Mouse (Mus musculus) kidney, adult 9 months (tissue): ENCODE measurements around the gene Hip1.

ENCODE experiments used
- DNase-seq: peaks from one replicate; pipeline ENCODE4 v3.0.0; 2022

Gene Hip1

DNA sequence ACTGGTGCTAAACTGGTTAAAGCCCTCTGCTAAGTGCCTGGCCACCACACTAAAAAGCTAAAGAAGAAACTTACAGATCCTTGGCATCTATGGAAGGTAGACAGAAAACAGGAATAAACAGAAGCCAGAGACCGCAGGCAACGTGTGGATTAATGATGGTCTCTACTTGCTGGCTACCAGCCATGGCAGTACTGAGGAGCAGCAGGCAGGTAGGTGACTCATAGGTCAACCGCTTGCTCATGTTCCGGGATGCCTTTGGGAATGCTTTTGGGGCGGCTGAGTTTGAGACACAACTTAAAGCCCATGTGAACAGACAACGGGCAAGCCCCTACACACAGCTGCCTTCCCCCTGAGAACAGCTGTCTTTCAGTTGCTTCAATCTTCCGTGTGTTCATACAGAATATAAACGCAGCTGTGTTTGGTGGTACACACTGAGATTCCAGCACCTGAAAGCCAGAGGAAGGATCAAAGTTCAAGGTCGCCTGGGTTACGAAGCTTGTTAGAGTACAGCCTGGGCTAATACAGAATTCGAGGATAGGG, 13.5 kb downstream of the Hip1 start:
- DNase-seq = no peak

DNA sequence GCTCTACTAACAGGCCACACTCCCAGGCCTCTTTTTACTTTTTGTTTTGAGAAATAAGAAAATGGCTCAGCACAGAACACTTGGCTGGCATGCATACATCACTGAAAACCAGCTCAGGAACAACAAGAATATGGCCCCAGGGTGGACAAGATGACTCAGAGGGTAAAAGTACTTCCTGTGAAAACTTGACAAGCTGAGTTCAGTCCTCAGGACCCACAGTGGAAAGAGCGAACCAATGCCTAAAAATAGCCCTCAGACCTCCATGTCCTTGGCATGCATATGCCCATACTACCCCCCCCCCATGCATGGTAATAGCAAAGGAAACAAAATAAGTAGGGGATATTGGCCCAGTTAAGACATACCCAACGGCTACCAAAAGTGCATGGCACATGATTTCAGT, 15.0 kb downstream of the Hip1 start:
- no peak for DNase-seq

DNA sequence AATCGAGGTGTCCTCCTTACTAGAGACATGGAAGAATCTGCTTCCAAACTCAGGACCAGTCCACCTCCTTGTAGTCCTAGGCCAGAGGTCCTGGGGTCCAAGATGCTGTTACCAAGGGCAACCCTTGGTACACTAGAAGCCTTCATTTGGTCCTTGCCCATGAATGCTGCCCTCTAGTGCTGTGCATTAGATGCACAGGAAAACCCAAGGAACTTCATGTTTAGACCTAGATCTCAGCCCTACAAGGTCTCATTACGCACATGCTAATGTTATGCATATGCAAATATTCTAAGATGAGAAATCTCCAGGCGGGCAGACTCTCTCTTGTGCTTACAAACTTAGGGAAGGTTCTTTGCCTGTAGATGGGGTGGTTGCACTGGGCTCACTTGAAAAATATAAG, 15.6 kb downstream of the Hip1 start:
- DNase-seq = no peak

DNA sequence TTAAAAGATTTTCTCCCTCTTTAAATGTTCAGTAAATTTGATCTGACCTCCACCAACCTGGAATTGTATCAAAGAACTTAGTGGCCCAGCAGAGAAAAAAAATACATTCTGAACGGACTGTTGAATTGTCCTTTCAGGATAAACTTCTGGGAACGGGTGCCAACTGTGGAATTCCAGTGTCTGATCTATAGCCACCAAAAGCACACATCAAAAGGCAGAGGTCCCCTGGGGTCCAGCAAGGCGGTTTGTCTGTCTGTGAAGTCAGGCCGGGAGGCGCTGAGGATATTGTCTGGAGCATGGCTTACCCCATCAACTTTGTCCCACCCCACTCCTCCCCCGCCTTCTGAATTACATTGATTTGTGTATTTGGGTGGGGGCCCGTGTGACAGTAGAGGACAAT, 16.9 kb downstream of the Hip1 start:
- DNase-seq = no peak

DNA sequence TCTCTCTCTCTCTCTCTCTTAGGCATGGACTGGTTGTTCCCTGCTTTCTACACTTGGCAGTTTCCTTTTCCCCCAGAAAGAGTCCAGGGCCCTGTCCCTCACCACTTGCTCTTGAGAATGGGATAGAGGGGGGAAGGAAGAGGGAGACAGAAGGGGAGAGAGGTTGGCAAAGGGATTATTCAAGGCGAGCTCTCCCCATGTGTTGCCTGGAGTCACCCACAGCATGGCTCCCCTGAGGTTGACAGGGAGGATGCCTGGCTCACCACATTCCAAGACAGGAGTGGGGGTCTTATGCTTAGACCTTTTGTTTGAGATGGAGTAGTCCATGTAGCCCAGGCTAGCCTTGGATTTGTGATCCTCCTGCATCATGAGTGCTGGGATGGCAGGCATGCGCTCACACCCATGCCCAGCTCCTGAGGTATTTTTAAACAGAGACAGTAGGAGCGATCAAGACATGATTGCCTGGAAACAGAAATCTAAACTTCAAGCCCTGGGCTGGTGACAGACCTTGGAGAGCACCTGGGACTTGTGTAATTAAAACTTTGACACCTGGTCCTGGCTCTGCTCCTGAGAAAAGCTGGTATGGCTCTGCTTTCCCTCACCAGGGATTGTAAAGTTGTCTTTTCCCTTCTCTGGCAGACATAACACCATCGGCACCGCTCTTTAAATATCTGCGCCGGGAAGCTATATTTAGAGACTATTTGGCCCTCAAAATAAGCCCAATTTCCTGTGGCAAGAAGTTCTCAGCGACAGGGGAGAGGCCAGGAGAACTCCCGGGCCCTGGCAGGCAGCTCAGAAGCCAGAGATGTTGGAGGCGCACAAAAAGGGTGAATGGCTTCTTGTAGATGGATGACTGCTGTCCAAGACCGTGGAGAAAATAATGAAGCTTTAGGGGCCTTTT, 20.0 kb downstream of the Hip1 start:
- peak; percentile 30 for DNase-seq

DNA sequence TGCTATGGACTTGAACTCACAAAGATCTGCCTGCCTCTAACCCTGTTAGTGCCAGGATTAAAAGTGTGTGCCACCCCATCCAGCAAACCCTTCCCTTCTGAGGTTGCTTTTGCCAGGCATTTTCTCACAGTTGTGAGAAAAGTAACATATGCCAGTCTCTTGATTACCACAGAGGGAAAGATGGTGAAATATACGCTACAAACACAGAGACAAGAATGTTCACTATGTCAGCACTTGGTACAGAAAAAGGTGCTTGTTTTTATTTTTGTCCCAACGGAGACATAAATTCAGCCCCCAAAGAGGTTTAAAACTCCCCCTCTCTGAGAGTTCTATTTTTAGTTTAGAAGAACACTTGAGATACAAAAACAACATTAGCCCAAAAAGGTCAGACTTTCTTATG, 20.8 kb downstream of the Hip1 start:
- no peak for DNase-seq

DNA sequence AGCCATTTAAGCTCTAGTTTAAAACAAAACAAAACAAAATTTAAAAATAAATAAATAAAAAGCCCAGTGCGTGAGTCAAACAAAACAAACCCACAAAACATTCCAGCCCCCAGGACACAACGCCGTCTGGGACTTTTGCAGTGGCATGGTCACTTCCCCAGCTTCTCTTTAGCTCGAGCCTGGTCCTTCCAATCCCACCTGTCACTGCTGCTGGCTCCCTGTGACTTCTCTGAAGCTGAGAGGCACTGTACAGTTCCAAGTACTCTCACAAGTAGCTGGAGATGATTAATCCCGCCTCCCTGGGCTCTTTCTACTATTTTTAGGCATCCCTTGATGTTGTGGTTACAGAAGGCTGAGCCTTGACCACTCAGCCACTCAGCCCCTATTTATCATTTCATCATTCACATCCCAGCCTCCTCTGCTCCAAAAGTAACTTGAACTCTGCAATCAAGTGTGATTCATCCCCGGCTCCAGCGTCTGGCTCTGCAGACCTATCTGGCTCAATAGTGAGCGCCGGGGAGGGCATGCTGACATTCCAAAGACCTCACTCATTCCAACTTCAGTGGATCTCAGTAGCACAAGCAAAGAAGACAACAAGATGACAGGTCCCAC, 22.7 kb downstream of the Hip1 start:
- no peak for DNase-seq

DNA sequence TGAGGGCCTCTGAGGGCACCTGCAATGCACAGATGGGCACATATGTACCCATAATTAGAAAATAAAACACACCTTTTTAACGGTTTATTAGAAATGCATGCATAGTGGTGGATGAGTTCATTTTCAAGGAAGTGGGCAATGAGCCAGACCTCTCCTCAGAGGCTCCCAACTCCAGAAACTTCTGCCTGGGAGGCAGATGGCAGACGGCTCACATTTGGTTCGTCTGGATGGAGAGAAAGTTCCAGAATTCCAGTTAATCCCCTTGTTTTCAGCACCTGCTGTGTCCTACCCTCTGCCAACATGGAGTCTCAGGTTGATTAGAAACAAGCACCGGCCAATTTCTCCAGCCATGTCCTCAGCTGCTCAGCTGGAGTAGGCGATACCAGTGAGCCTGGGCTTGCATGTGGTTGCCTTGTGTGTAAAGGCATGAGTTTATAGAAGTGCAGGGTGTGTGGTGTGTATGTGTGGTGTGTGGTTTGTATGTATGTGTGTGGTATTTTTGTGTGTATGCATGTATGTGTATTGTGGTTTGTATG, 27.5 kb downstream of the Hip1 start:
- DNase-seq = no peak

DNA sequence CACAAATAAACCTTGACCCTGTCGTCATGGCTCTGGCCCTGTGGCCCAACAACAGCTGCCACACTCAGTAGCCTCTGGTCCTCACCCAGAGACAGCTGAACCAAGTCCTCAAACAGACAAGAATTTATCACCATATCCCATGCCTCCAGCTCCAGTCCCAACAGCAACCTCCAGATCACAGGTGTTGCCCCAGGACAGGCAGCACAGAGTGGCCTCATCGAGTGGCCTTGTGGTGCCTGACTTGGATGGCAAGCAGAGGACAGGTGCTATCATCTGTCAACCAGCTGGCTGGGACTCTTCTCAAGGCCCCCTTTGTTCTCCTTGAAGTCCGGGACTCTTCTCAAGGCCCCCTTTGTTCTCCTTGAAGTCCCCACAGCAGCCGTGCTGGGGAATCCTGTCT, 31.8 kb downstream of the Hip1 start:
- DNase-seq = no peak

DNA sequence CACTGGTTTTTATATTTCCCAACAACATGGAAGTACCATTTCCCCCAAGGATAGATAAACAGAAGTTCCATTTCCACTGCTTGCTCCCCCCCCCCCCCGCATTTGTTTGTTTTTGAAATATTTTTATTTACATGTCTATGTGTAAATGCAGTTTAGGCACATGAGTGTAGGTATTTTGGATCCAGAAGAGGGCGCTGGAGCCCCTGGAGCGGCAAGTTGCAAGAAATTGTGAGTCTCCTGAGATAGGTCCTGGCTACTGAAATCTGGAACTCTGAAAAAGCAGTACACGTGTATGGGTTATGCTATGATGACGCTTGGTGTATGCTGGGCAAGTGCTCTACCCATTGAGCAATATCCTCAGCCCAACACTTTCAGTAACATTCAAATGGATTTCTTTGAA, 33.8 kb downstream of the Hip1 start:
- no peak for DNase-seq

DNA sequence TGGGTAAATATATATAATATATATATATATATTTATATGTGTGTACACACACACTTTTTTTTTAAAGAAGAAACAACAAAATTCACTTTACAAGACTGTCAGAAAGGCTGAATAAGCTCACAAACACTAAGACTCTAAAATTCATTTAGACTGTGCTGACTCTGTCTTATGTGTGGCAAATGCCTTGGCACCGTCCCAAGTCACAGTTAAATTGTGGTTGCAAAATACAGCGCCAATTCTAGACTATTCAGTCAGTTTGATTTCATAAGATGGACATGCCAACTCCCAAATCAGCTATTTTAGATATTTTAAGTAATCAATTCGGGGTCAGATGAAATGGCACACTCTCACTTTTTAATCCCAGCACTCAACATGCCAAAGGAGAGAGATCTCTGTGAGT, 36.6 kb downstream of the Hip1 start:
- no peak for DNase-seq

DNA sequence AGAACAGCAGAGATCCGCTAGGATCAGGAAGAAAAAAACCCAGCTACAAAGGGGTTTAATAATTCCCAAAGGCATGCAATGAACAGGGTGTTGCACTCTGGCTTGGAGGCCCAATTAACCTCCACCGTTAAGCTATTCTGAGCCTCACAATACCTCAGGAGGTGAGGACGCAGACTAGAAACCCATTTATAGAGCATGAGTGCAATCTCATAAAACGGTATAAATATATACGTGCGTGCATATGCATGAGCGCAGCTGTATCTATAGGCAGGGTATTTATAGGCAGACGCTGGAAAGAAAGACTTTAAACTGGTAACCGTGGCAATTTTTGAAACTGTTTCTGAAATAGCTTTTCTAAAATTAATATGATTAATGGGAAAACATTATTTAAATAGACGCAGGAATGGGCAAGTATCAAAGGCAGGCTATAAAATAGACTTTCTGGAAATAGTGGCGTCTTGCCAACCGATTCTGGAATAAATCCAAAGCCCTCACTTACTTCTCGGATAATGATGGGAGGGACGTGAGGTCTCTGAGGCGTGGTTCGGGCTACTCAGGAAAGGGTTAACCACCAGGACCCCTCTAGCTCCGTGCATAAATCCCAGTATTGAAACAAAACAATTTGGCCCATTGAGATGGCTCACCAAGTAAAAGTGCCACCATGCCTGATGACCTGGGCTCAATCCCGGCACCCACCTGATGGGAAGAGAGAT, 37.2 kb downstream of the Hip1 start:
- DNase-seq = no peak

DNA sequence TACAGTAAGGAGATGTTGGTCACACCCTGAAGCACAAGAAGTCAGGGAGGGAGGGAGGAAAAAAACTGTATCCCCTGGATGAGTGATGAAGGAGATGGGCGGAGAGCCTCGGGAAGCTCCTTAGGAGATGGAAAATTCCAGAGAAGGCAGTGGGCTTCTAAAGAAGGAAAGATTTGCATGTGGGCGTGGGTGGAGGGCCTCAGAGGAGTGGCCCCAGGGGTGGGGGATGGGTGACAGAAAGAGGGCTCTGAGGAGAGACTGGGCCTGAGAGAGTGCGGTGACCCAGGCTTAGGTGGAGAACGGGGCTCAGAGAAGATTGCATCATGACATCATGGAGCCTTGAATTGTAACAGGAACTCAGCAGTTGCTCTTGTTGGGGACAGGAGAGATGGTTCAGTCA, 39.5 kb downstream of the Hip1 start:
- DNase-seq = no peak

DNA sequence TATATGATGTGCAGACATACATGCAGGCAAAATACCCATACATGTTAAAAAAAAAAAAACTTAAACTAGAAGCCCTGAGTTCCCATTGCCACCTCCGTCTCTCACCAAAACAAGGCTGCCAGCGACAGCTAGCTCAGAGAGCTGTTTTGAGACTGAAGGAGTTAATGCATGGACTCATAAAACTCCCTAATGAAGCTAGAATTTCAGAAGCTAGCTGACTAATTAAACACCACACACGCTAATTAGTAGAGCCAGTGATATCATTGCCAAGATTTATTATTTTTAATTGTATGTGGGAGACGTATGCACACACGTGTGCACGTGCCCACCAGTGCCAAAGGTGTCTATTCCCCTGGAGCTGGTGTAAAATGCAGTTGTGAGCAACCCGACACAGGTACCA, 42.0 kb downstream of the Hip1 start:
- DNase-seq = no peak

DNA sequence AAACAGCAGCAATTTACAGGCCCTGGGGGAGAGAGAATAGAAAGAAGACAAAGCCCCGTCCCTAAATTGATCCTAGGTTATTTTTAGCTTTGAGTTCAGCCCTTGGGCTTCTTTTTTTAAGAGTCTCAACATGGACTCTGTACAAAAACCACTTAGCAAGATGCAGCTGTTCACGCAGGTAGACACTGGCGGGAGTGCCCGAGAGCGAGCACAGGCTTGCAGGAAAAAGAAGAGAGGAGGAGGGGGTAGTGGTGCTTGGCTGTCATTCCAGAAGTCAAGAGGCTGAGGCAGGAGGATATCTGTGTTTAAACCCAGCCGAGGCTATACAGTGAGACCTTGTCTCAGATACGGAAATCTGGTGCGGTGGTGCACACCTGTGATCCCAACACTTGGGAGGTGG, 42.9 kb downstream of the Hip1 start:
- no peak for DNase-seq

DNA sequence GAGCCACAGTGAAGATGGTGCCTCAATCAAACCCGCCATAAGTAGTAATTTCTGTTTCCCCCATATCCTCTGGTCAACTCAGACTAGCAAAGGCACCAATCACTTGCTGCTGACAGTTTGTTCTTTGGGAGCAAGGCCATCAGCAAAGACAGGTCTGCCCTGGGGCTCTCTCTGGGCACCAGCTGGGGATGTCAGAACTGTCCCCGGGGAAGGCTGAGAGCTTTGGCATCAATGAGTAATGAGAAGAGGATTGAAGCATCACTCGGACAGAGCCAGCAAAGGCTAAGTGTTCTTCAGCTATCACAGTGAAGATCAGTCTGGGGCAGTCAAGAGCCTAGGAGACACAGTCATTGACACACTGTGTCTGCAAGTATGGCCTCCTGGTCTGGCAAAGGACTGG, 46.0 kb downstream of the Hip1 start:
- DNase-seq = no peak

DNA sequence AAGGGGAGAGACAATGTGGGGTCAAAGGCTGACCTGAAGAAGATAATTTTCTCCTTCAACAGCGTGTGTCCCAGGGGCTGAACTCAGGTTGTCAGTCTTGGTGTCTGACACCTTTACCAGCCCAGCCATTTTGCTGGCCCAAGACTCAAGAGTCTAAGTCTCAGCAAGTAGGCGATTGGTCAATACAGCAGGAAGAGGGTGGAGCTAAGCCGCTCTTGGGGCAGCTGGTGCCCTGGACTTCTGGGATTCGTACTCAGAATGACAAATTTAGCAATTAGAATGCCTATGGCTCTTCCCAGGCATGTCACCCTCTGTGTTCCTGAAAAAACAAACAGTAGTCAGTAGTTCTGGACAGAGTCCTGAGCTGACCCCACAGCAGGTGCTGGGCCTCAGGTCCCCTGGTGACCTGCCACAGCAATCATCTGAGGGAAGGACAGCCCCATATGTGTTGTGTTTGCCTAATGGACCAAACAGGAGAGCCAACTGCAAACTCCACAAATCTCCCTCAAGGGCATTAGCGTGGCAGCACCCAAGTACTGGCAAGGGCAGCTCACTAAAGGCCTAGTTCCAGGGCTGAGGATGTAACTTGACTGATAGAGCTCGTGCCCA, 47.5 kb downstream of the Hip1 start:
- DNase-seq = no peak

DNA sequence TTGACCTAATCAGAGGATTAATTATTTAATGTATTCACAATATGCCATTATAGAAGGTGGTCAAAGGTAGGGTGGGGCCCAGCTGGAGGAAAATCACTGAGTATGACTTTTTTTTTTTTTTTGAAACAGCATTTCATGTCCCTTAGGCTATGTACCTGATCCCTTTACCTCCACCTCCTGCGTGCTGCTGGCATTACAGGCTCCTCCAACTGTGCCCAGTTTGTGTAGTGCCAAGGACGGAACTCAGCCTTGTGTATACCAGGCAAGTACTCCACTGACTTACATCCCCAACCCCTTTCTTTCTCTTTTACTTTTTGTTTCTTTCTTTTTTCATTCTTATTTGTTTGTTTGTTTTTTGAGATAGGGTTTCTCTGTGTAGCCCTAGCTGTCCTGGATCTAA, 48.4 kb downstream of the Hip1 start:
- no peak for DNase-seq

DNA sequence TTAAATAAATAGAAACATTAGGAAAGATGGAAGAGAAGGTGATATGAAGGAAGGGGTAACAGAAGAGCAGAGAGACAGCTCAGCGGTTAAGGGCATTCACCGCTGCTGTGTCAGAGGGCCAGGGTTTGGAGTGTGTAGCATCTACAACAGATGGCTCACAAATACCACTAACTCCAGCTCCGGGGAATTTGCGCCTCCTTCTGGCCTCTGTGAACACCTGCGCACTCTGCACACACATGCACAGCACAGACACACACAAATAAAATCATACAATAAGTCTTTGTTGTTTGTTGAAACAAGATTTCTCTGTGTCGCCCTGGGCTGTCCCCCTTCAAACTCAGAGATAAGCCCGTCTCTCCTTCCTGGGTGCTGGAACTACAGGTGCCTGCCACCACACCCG, 49.4 kb downstream of the Hip1 start:
- DNase-seq = no peak

DNA sequence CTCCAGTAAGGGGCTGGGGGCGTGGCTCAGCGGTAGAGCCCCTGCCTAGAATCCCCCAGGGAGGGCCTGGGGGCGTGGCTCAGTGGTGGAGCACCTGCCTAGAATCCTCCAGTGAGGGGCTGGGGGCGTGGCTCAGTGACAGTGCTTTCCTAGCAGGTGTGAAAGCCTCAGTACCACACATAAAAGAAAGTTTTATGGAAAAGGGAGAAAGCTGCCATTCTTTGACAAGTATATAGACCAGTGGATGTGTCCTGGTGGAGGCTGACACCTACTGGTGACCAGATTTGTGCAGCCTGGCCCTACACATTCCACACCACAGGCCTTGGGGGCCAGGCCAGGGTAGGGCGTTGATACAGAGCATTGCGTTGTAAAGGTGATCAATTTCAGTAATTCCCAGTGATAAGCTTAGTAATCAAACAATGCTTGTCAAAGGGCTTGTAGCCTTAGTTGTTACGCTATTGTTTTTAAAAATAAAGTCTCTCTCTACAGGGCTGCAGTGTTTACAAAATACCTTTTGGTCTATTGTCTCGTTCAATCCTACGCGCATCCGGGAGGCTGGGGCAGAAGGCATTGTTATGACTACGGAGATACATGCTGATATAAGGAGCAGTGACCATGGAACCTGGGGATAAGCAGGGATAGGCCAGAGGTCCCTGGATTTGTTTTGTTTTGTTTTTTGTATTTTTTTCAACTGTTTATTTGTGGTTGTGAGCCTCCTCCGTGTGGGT, 50.6 kb downstream of the Hip1 start:
- DNase-seq = peak; percentile 40

DNA sequence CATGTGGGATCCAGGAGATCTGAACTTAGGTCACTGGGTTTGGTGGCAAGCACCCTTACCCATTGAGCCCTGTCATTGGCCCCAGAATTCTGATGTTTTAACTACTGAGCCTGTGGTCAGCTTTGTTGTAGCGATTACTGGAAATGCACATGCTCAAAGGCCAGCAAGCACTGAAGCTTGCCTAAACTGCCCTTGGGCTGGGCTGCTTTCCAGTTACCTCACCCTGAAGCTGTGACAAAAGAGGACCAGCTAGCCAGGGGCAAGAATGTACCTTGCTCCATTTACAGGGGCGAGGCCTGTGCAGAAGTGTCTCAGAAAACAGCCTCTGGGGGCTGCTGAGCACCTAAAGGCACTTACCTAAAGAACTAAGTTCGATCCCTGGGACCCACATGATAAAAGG, 51.8 kb downstream of the Hip1 start:
- DNase-seq = no peak

DNA sequence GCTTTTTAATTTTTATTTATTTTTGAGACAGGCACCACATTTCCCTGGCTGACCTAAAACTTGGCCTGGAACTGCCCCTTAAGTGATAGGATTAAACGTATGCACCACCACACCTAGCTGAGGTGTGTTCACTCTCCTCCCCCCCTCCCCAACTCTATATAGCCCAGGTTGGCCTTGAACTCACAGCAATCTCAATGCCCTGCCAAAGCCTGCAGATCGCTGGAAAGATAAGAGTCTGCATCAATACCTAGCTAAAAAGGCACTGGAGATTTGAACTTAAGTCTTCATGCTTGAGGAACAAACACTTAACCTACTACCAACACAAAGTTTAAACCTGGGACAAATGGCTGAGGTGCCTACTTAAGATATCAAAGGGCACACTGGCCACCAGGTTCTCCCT, 52.8 kb downstream of the Hip1 start:
- no peak for DNase-seq
